Mouse (Mus musculus): ENCODE results near the gene Hoxa1.

- TF ChIP-seq GATA1 (IDR thresholded peaks at IDR 0.05; ENCODE audit: borderline replicate concordance, low read length), result no peak
- TF ChIP-seq FLI1 (IDR thresholded peaks at IDR 0.05; ENCODE audit: low read length), result no peak
Measured at GRCm38 (mm10) chr6:52161336-52162092, 3.4 kb upstream of the Hoxa1 start.
